Mouse (Mus musculus) G1E (cell line): Measurements from ENCODE around the gene Rnf150. TPM values are rescaled to one million over a fixed set of nuclear protein-coding genes. Genes with fewer than 3 reads are reported as not detected.

ENCODE experiments used
- ATAC-seq: 2 replicates; pipeline ENCODE4 v1.8.0; 2016; ENCODE audit warnings: mild to moderate bottlenecking; ENCODE audit not compliant: insufficient number of reproducible peaks, poor library complexity, low FRiP score, severe bottlenecking; ENCODE audit errors: extremely low read depth
- DNase-seq: peaks from one replicate; pipeline ENCODE4 v3.0.0; 2012; ENCODE audit warnings: low spot score
- H3K27me3 ChIP-seq: 2 replicates; pipeline ENCODE4 v1.6.1; 2012; ENCODE audit warnings: mild to moderate bottlenecking, low read length, inconsistent platforms; ENCODE audit not compliant: insufficient read depth
- H3K36me3 ChIP-seq: replicated peaks from 2 replicates; pipeline ENCODE3; 2012; ENCODE audit warnings: mild to moderate bottlenecking, inconsistent platforms
- H3K4me1 ChIP-seq: 2 replicates; pipeline ENCODE4 v1.6.1; 2012; ENCODE audit warnings: low read depth, low read length, inconsistent platforms, mixed read lengths; ENCODE audit not compliant: insufficient read depth
- H3K4me3 ChIP-seq: 2 replicates; pipeline ENCODE4 v1.5.1; 2012; ENCODE audit warnings: low read depth, mild to moderate bottlenecking, inconsistent platforms, low read length, moderate library complexity, mixed read lengths
- H3K9me3 ChIP-seq: replicated peaks from 2 replicates; pipeline ENCODE4 v1.6.1; 2012; ENCODE audit warnings: inconsistent platforms
- CTCF ChIP-seq: IDR thresholded peaks from 2 replicates; pipeline ENCODE4 v1.5.1; 2012; ENCODE audit warnings: low read depth, low read length, inconsistent platforms, mixed read lengths
- GATA1 ChIP-seq: IDR thresholded peaks from 2 replicates; pipeline ENCODE4 v1.6.1; 2012; ENCODE audit warnings: borderline replicate concordance, low read length, inconsistent platforms, mixed read lengths
- GATA2 ChIP-seq: IDR thresholded peaks from 2 replicates; pipeline ENCODE4 v1.6.1; 2012; ENCODE audit warnings: low read depth, low read length, inconsistent platforms, borderline replicate concordance
- POLR2AphosphoS5 ChIP-seq: IDR thresholded peaks from 2 replicates; pipeline ENCODE4 v1.6.1; 2012; ENCODE audit warnings: low read depth, low read length, inconsistent platforms; ENCODE audit not compliant: insufficient replicate concordance
- TAL1 ChIP-seq: conservative IDR thresholded peaks from 2 replicates; pipeline ENCODE4 v1.6.1; 2012; ENCODE audit warnings: low read depth, low read length, inconsistent platforms, mixed read lengths
- polyA plus RNA-seq: library from polyadenylated mRNA; stranded (reverse); fragments of >175 nt; gene quantifications from 2 replicates; pipeline ENCODE4 v1.2.3, GENCODE M21; 2012
- total RNA-seq, 2 experiments: library from RNA; stranded (forward) in 1 of 2; stranded (reverse) in 1 of 2; fragments of 200-1000 nt in 1 of 2; fragments of >200 nt in 1 of 2; fragmentation: Nextera tagmentation in 1 of 2; gene quantifications; 2 replicates each; pipeline ENCODE4 v1.2.3; 2014 to 2017

Rnf150 gene
- total and polyA plus RNA-seq, 3 experiments: 0.11 TPM; not detected in 2

DNA sequence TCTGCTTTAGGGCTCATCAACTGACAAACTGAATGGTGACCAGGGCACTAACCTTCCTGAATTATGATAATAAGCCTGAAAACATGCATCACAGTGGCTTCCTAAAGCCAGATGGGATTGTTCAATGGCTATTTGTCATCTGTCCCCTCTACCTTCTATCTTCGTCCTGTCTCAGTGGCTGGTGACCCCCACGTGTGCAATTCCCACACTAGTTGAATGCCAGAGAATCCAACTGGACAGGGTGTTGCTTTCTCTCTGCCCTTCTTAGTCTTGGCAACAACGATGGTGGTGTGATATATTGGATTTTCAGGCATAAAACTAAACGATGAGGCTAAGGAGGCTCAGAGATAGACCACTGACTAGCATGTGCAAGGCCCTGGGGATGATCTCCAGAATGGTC is 57.0 kb downstream of the Rnf150 start:
- Histone ChIP-seq H3K36me3 (no peaks in the 10 kb centered on the region), H3K27me3 (no peaks in the 10 kb centered on the region), H3K4me3 (no peak overlapping the region), H3K9me3 (no peaks in the 10 kb centered on the region), H3K4me1 (no peaks in the 10 kb centered on the region)
- no peak for ATAC-seq
- no peak for DNase-seq
- no peak for TF ChIP-seq TAL1
- TF ChIP-seq POLR2AphosphoS5: no peak
- no peak for TF ChIP-seq GATA2
- no peak for TF ChIP-seq CTCF

DNA sequence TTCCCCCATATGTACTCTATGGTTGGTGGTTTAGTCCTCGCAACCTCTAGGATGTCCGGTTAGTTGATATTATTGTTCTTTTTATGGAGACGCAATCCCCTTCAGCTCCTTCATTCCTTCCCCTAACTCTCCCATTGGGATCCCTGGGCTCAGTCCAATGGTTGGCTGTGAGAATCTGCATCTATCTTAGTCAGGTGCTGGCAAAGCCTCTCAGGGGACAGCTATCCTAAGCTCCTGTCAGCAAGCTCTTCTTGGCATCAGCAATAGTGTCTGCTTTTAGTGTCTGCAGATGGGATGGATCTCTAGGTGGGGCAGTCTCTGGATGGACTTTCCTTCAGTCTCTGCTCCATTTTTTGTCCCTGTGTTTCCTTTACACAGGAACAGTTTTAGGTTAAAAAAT is 62.1 kb downstream of the Rnf150 start:
- ATAC-seq (no peak), DNase-seq (no peak)
- H3K27me3 ChIP-seq: no peaks in the 10 kb centered on the region; the same call in 1 of the 2 replicates
- no peak overlapping the region for H3K4me3 ChIP-seq
- no peaks in the 10 kb centered on the region for H3K4me1 ChIP-seq
- H3K36me3 ChIP-seq: no peaks in the 10 kb centered on the region
- no peaks in the 10 kb centered on the region for H3K9me3 ChIP-seq
- TF ChIP-seq GATA1 (no peak), TAL1 (no peak), CTCF (no peak), GATA2 (no peak), POLR2AphosphoS5 (no peak)

DNA sequence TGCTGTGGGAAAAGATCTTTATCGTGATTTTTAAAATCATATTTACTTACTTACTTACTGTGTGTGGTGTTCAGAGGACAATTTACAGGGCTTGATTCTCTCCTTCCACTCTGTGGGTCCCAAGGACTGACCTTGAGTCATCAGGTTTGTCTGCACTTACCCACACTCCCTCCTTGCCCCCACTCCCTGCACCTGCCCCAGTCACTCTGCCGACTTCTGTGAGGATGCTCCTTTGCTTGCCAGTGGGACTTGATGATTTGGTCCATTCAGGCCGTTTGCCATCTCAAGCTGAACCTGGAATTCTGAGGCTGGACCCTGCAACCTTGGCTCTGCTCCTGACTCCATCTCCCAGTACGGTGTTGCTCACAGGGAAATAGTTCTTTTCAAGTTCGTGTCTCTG is 63.4 kb downstream of the Rnf150 start:
- peaks cover under 1% of the 10 kb centered on the region; the same call in 1 of the 2 replicates for H3K27me3 ChIP-seq
- no peaks in the 10 kb centered on the region for H3K9me3 ChIP-seq
- no peak overlapping the region for H3K4me3 ChIP-seq
- no peaks in the 10 kb centered on the region for H3K4me1 ChIP-seq
- ATAC-seq (no peak), DNase-seq (no peak)
- H3K36me3 ChIP-seq: no peaks in the 10 kb centered on the region
- TF ChIP-seq POLR2AphosphoS5 (no peak), TAL1 (no peak), GATA2 (no peak), CTCF (no peak), GATA1 (no peak)

DNA sequence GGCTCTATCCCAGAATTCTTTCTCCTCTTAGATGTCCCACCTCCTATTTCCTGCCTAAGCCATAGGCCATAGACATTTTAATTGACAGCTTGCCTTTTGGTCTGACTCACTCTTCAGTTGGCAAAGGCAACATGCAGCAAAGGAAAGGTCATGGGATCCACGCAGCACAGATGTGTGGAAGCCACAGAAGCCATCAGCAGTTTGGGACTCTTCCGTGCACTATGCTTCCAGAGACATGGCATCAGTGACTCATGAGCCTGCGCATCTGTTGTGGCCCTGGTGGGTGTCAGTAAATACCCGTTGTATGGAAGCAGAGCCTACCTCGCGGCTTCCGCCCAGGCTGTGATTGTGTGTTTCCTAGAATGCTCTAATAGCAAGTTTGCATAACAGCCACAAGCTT is 68.4 kb downstream of the Rnf150 start:
- H3K36me3 ChIP-seq: no peaks in the 10 kb centered on the region
- H3K4me1 ChIP-seq: no peaks in the 10 kb centered on the region
- TF ChIP-seq CTCF: no peak
- no peak for TF ChIP-seq GATA2
- TF ChIP-seq POLR2AphosphoS5: no peak
- TF ChIP-seq GATA1: no peak
- TF ChIP-seq TAL1: no peak
- H3K4me3 ChIP-seq: no peak overlapping the region
- no peak for DNase-seq
- ATAC-seq: no peak
- H3K27me3 ChIP-seq: peaks cover 3% of the 10 kb centered on the region; the same call in 1 of the 2 replicates
- H3K9me3 ChIP-seq: no peaks in the 10 kb centered on the region

DNA sequence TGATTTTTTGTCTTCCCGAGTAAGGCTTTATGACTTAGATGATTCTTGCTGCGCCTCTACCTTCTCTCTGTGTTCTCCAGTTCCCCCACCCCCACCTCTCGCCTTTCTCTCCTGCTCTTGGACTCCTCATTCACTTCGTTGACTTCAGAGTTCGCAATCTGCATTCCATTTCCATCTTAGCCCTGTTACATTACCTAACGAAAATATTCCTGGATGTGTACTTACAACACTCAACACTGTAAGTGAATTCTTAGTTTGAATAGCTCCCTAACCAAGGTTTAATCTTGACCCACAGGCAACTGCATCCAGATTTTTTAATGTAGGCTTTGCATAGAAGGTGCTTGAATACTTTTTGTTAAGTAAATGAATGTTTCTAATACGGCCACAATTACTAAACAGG is 73.0 kb downstream of the Rnf150 start:
- no peak overlapping the region for H3K4me3 ChIP-seq
- no peaks in the 10 kb centered on the region for H3K4me1 ChIP-seq
- no peak for TF ChIP-seq GATA1
- no peak for TF ChIP-seq GATA2
- TF ChIP-seq CTCF: no peak
- no peak for TF ChIP-seq TAL1
- no peak for TF ChIP-seq POLR2AphosphoS5
- peaks cover 9% of the 10 kb centered on the region; the same call in 1 of the 2 replicates for H3K27me3 ChIP-seq
- H3K9me3 ChIP-seq: no peaks in the 10 kb centered on the region
- no peak for DNase-seq
- ATAC-seq: no peak
- H3K36me3 ChIP-seq: no peaks in the 10 kb centered on the region

DNA sequence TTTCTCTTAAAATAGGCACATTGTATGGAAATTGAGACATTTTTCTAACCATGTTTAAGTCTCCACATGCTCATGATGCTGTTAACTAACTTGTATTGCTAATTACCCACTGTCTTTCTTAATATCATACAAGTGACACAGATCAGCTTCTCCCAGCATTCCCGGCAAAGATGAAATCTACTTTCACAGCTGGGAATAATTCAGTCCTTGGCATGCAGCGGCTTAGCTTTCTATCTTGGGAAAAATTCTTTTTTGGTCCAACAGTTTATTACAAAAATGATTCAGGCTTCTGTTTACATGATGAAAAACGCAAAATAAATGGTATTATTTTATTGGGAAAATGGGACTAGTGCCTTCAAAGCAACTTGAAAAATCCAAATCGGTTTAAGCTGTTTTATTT is 73.7 kb downstream of the Rnf150 start:
- Histone ChIP-seq H3K36me3 (no peaks in the 10 kb centered on the region), H3K27me3 (peaks cover 6% of the 10 kb centered on the region; the same call in 1 of the 2 replicates), H3K9me3 (no peaks in the 10 kb centered on the region), H3K4me1 (no peaks in the 10 kb centered on the region), H3K4me3 (no peak overlapping the region)
- TF ChIP-seq TAL1: no peak
- no peak for DNase-seq
- ATAC-seq: no peak

DNA sequence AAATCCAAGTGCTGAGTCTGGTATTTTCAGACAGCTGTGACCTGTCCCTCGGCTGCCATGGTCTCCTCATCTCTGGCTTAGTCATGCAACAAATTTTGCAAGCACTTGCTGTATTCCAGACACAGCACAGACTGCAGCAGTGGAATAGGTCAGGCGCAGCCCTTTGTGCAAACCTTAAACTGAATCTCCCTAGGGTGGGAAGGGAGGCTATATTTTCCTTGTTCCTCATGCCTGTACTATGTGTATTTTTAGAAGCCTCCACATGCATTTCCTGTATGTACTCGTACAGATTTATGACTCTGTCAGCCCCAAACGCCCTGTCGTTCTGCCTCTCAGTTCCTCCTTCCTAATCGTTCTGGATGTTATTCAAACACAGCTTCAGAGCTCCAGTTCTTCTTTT is 76.8 kb downstream of the Rnf150 start:
- TF ChIP-seq GATA1: no peak
- TF ChIP-seq POLR2AphosphoS5: no peak
- TF ChIP-seq GATA2: no peak
- TF ChIP-seq TAL1: no peak
- TF ChIP-seq CTCF: no peak

More for the DNA sequence above, 76.8 kb downstream of the Rnf150 start:
- ATAC-seq (no peak), DNase-seq (no peak)
- Histone ChIP-seq H3K27me3 (peaks cover 12% of the 10 kb centered on the region; the same call in 1 of the 2 replicates), H3K9me3 (no peaks in the 10 kb centered on the region), H3K36me3 (no peaks in the 10 kb centered on the region), H3K4me3 (no peak overlapping the region), H3K4me1 (no peaks in the 10 kb centered on the region)
